Mouse (Mus musculus) limb, embryonic 15.5 days (tissue): ENCODE measurements around the gene Cinp. TPM values are rescaled to one million over a fixed set of nuclear protein-coding genes. Genes with fewer than 3 reads are reported as not detected.
A peak's percentile ranks its signal among the peaks of the same experiment; 100 is the strongest.

Experiments used
- ATAC-seq: fragments of 200-750 bp; cut with Nextera tagmentation; 2 replicates; pipeline ENCODE4 v1.8.0; 2017; ENCODE audit warnings: low read depth, moderate TSS enrichment; ENCODE audit not compliant: insufficient number of reproducible peaks, low FRiP score, low TSS enrichment
- H3K27ac ChIP-seq: fragments of 300-500 bp; sonication (generic); 2 replicates; pipeline ENCODE4 v1.5.1; 2015; ENCODE audit warnings: moderate library complexity, mild to moderate bottlenecking, inconsistent platforms
- H3K27me3 ChIP-seq: fragments of 300-500 bp; sonication (generic); 2 replicates; pipeline ENCODE4 v1.6.1; 2015; ENCODE audit warnings: inconsistent platforms
- H3K36me3 ChIP-seq: fragments of 300-500 bp; sonication (generic); 2 replicates; pipeline ENCODE4 v1.6.1; 2015; ENCODE audit warnings: inconsistent platforms
- H3K4me1 ChIP-seq: fragments of 300-500 bp; sonication (generic); 2 replicates; pipeline ENCODE4 v1.6.1; 2015; ENCODE audit warnings: inconsistent platforms
- H3K4me2 ChIP-seq: fragments of 300-500 bp; sonication (generic); 2 replicates; pipeline ENCODE4 v1.6.1; 2015; ENCODE audit warnings: mild to moderate bottlenecking, inconsistent platforms
- H3K4me3 ChIP-seq: fragments of 300-500 bp; sonication (generic); 2 replicates; pipeline ENCODE4 v1.5.1; 2015; ENCODE audit warnings: mild to moderate bottlenecking, inconsistent platforms
- H3K9ac ChIP-seq: fragments of 300-500 bp; sonication (generic); 2 replicates; pipeline ENCODE4 v1.6.1; 2015; ENCODE audit warnings: inconsistent platforms
- H3K9me3 ChIP-seq: fragments of 300-500 bp; sonication (generic); 2 replicates; pipeline ENCODE4 v1.6.1; 2016; ENCODE audit warnings: inconsistent platforms
- WGBS: fragments of 180-500 bp; shearing (Covaris S2); methylation state at CpG from one replicate; pipeline ENCODE4 v1.1.7; 2015; 5-methylcytosine and 5-hydroxymethylcytosine counted together
- polyA plus RNA-seq: library from polyadenylated mRNA; unstranded; fragments of >200 nt; fragmentation: Nextera tagmentation; extraction: Ambion mirVana; gene quantifications from 2 replicates; pipeline ENCODE4 v1.2.1, GENCODE M21; 2015

Gene Cinp
- polyA plus RNA-seq, 1 experiment from 2014 or later = 74.8 TPM

DNA sequence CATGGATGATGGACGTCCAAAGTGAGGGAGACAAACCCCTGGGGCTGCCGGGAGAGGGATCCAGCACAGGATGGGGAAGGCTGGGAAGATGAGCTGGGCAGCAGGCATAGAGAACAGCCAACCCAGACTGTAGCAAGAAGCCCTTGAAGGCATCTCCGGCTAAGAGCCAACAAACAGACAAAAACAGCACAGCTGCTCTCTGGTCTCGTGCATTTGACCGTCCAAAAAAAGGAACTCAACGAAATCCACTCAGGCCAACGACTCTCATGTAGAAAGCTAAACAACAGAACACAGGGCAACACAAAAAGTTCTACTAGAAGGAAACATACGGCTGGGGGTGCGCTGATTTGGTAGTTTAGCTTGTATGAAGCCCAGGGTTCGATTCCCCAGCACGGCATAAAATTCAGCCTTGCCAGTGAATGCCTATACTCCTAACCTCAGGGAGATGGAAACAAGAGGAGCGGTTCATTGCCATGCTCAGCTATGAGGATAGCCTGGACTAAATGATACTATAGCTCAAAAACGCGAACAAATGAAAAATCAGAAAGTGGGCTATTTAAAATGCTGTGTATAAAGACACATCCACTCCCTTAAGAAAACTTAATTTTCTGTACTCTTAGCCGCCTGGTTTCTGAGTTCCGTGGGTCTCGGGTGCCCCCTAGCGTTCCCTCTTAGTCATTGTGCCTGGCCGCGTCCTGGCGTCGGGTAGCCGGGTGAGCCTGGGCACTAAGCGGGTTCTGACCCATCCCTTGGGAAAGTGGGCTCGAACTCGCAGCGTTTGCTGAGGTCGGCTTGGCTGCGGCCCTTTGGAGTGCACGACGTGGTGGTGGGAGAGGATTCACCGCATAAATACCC, 45.5 kb downstream of the Cinp start:
- Histone ChIP-seq H3K4me1 (peaks cover 20% of the 10 kb centered on the region), H3K4me2 (peak overlapping the region; percentile 78), H3K36me3 (no peaks in the 10 kb centered on the region), H3K27me3 (peaks cover 22% of the 10 kb centered on the region; the same call in 1 of the 2 replicates), H3K4me3 (peak overlapping the region; percentile 52), H3K9me3 (no peaks in the 10 kb centered on the region), H3K27ac (no peak overlapping the region), H3K9ac (0 out of 2 replicates have a peak overlapping the region, but pooled peaks have one; percentile 24)
- no peak for ATAC-seq
- 19% methylated on average over 32 of the region's 32 CpGs for WGBS

- Histone ChIP-seq H3K4me2 (no peak overlapping the region), H3K4me1 (peaks cover 27% of the 10 kb centered on the region), H3K27ac (no peak overlapping the region), H3K36me3 (no peaks in the 10 kb centered on the region), H3K27me3 (peaks cover 14% of the 10 kb centered on the region; the same call in 1 of the 2 replicates), H3K9ac (no peak overlapping the region), H3K9me3 (no peaks in the 10 kb centered on the region), H3K4me3 (no peak overlapping the region)
- no peak for ATAC-seq
- WGBS = 68% methylated on average over 5 of the region's 5 CpGs
Measured at GRCm38 (mm10) chr12:110841731-110842493, 47.0 kb downstream of the Cinp start.

DNA sequence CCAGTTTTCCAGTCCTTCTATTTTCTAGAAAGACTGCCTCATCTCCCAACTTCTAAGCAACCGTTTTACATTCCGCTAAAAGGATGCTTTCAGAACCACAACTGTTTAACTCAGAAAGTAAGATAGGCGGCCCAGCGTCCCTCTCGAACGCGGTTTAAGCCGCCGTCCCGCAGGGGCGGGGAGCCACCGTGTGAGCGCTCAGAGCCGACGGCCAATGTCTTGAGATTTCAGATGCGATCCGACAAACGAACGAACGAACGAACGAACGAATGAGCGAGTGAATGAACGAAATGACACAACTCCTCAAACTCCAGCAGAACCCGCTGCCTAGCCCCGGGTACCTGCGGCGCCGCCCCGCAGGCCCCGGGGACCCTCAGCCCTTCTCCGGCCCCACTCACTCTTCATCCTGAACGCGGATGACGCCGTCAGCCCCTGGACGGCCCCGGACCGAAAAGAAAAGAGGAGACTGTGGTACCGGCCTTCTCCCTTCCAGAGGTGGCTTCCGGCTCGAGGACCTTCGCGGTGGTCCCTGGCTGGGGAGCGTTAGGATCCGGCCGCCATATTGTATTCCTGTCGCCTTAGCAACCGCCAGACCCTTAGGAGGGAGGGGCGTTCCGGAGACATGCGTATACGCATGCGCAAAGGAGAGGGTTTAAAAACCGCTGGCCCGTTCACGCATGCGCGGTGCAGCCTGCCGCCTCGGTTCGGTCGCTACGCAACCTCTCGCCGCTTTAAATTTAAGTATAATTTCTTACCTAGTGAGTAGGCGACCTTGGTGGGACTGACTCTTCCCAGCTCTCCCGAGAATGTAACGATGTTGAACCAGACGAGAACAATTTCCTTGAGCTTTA, 48.4 kb downstream of the Cinp start, which contains the start of gene Mok:
Mok (minus strand) TSS at position 592 of the 851 bp plus-strand sequence.
- peak within 1 kb of the TSS; percentile 64 for H3K4me2 ChIP-seq
- peaks cover 22% of the 10 kb centered on the region for H3K4me1 ChIP-seq
- H3K36me3 ChIP-seq = no peaks in the 10 kb centered on the region
- ATAC-seq = peak; percentile 81
- 0 out of 2 replicates have a peak, but pooled peaks cover 4% of the 10 kb centered on the region for H3K27me3 ChIP-seq
- peak within 1 kb of the TSS; percentile 80 for H3K4me3 ChIP-seq
- no peaks in the 10 kb centered on the region for H3K9me3 ChIP-seq
- H3K9ac ChIP-seq = peak within 1 kb of the TSS; percentile 44
- H3K27ac ChIP-seq = 0 out of 2 replicates have a peak within 1 kb of the TSS, but pooled peaks have one; percentile 24
- under 1% methylated on average over 71 of the region's 71 CpGs for WGBS

DNA sequence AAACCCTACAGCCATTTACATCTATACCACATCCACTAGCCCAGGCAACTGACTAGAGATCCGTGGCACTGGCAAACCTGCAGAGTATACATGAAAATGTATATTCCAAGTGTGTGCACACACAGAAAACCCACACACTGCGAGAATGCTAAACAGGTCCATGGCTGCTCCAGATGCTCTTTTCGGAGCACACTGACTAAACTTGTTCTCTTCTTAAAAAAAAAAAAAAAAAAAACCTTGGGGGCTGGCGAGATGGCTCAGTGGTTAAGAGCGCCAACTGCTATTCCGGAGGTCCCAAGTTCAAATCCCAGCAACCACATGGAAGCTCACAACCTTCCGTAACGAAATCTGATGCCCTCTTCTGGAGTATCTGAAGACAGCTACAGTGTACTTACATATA, 51.1 kb downstream of the Cinp start:
- H3K4me3 ChIP-seq = no peak overlapping the region
- peaks cover 11% of the 10 kb centered on the region for H3K4me1 ChIP-seq
- ATAC-seq = no peak
- no peak overlapping the region for H3K27ac ChIP-seq
- no peaks in the 10 kb centered on the region for H3K27me3 ChIP-seq
- no peak overlapping the region for H3K4me2 ChIP-seq
- H3K36me3 ChIP-seq = no peaks in the 10 kb centered on the region
- H3K9me3 ChIP-seq = no peaks in the 10 kb centered on the region
- 0 out of 2 replicates have a peak overlapping the region, but pooled peaks have one; percentile 10 for H3K9ac ChIP-seq
- 87% methylated on average over 8 of the region's 8 CpGs for WGBS

DNA sequence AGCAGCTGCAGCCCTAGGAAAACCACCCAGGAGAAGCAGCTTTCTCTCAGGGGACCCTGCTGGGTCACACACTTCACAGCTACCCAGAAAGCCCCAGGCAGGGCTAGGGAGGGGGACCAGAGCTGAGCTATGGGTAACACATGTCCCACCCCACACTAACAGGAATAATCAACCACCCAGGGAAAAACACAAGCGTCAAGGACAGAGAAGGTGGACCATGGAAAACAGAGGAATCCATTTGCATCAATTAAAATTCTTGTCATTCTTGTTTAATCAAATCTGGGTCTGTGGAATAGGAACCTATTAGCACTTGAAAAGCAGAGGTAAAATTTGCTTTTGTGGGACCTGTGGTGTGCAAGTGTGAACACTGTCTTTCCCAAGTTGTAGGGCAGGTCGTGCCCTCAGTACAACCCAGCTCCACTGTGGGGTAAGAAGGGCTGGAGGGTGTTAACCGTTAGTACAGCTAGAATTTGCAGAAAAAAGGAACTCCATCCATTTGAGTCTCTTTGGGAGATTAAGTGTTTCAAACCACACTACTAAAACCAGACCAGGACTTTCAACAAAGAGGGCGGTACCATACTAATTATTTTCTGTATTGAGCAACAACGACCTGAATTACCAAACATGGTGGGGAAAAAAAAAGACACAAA, 51.6 kb downstream of the Cinp start:
- 0 out of 2 replicates have a peak overlapping the region, but pooled peaks have one; percentile 10 for H3K9ac ChIP-seq
- H3K9me3 ChIP-seq = no peaks in the 10 kb centered on the region
- no peaks in the 10 kb centered on the region for H3K36me3 ChIP-seq
- 32% methylated on average over 5 of the region's 5 CpGs for WGBS
- H3K4me1 ChIP-seq = peaks cover 11% of the 10 kb centered on the region
- H3K4me2 ChIP-seq = no peak overlapping the region
- no peak overlapping the region for H3K4me3 ChIP-seq
- ATAC-seq = no peak
- no peaks in the 10 kb centered on the region for H3K27me3 ChIP-seq
- no peak overlapping the region for H3K27ac ChIP-seq

DNA sequence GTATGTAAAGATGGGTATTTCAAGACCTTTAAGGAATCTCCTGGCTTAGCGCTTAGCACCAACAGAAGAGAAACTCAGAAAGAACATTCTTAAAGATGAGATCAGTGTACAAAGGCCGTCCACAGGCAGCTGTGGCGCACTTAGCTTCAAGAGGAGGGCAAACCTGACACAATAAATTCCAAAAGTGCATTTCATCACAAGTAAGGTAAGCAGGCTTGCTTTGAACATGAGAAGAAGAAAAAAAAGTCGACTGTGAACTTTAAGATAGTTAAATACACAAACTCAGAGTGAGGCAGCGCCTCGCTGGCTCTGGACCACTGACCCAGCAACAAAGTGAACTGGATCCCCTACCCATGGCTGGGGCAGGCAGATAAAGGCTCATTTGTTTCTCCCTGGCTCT, 52.2 kb downstream of the Cinp start:
- H3K27ac ChIP-seq = no peak overlapping the region
- peaks cover 11% of the 10 kb centered on the region for H3K4me1 ChIP-seq
- no peak overlapping the region for H3K4me3 ChIP-seq
- ATAC-seq = no peak
- H3K9me3 ChIP-seq = no peaks in the 10 kb centered on the region
- H3K9ac ChIP-seq = no peak overlapping the region
- WGBS = 51% methylated on average over 6 of the region's 6 CpGs
- no peaks in the 10 kb centered on the region for H3K27me3 ChIP-seq
- H3K36me3 ChIP-seq = no peaks in the 10 kb centered on the region
- no peak overlapping the region for H3K4me2 ChIP-seq

- H3K4me3 ChIP-seq = no peak overlapping the region
- no peaks in the 10 kb centered on the region for H3K9me3 ChIP-seq
- ATAC-seq = no peak
- H3K9ac ChIP-seq = no peak overlapping the region
- no peak overlapping the region for H3K4me2 ChIP-seq
- no peaks in the 10 kb centered on the region for H3K36me3 ChIP-seq
- H3K4me1 ChIP-seq = peaks cover 11% of the 10 kb centered on the region
- 96% methylated on average over 3 of the region's 3 CpGs for WGBS
- H3K27ac ChIP-seq = no peak overlapping the region
- no peaks in the 10 kb centered on the region for H3K27me3 ChIP-seq
Measured at GRCm38 (mm10) chr12:110835182-110835581, 53.8 kb downstream of the Cinp start.

- no peak overlapping the region for H3K27ac ChIP-seq
- no peak overlapping the region for H3K4me2 ChIP-seq
- H3K9ac ChIP-seq = no peak overlapping the region
- no peaks in the 10 kb centered on the region for H3K4me1 ChIP-seq
- no peak overlapping the region for H3K4me3 ChIP-seq
- H3K9me3 ChIP-seq = no peaks in the 10 kb centered on the region
- WGBS = 85% methylated on average over 10 of the region's 11 CpGs
- H3K36me3 ChIP-seq = no peaks in the 10 kb centered on the region
- H3K27me3 ChIP-seq = no peaks in the 10 kb centered on the region
- ATAC-seq = no peak
Measured at GRCm38 (mm10) chr12:110830293-110831024, 58.5 kb downstream of the Cinp start.

- 92% methylated on average over 4 of the region's 4 CpGs for WGBS
- Histone ChIP-seq H3K27me3 (no peaks in the 10 kb centered on the region), H3K9ac (no peak overlapping the region), H3K4me1 (no peaks in the 10 kb centered on the region), H3K36me3 (no peaks in the 10 kb centered on the region), H3K4me2 (no peak overlapping the region), H3K27ac (no peak overlapping the region), H3K4me3 (no peak overlapping the region), H3K9me3 (no peaks in the 10 kb centered on the region)
- ATAC-seq = no peak
Measured at GRCm38 (mm10) chr12:110828908-110829307, 60.0 kb downstream of the Cinp start.
